Mouse (Mus musculus) v-Abl transformed pro-B cells (cell line): Measurements from ENCODE around the gene Dlec1.

Source experiments
- in situ Hi-C, 2 experiments: fragments of 400-800 bp; cut with MboI; formaldehyde crosslinking; loops; one replicate each; pipeline ENCODE4 v1.15.1; 2025; ENCODE audit not compliant: unreplicated experiment in 2 of 2

The Dlec1 gene

GRCm38 (mm10) chr9:119101992-119102782 lies at the start of gene Dlec1:
Gene Dlec1, plus strand, starts transcription at chr9:119102478.
- in situ Hi-C loops: loop anchor here (5.0 to 10.0 kb wide), 2 partner anchors 160 to 253 kb away; partner anchors contain the start of gene Xylb (in 1 of the 2)

- in situ Hi-C loops: no loop called here
Measured at GRCm38 (mm10) chr9:119053964-119054576, 48.2 kb upstream of the Dlec1 start.

- in situ Hi-C loops: no loop called here
Measured at GRCm38 (mm10) chr9:119055336-119055735, 46.9 kb upstream of the Dlec1 start.

- in situ Hi-C loops: no loop called here
Measured at GRCm38 (mm10) chr9:119058245-119058644, 44.0 kb upstream of the Dlec1 start.

- in situ Hi-C loops: loop anchor here in 1 of 2 experiments (10.0 kb wide), 1 partner anchor 476 kb away; no protein-coding TSS in a partner anchor
Measured at GRCm38 (mm10) chr9:119060701-119061100, 41.6 kb upstream of the Dlec1 start.

GRCm38 (mm10) chr9:119063036-119063644 lies 39.1 kb upstream of the Dlec1 start:
- in situ Hi-C loops: loop anchor here in 1 of 2 experiments (10.0 kb wide), 1 partner anchor 478 kb away; no protein-coding TSS in a partner anchor

GRCm38 (mm10) chr9:119064296-119064695 lies 38.0 kb upstream of the Dlec1 start:
- in situ Hi-C loops: loop anchor here in 1 of 2 experiments (10.0 kb wide), 1 partner anchor 479 kb away; no protein-coding TSS in a partner anchor

- in situ Hi-C loops: loop anchor here (5.0 to 10.0 kb wide), 3 partner anchors 35 to 483 kb away; no protein-coding TSS in a partner anchor
Measured at GRCm38 (mm10) chr9:119067601-119068000, 34.7 kb upstream of the Dlec1 start.

- in situ Hi-C loops: loop anchor here (5.0 to 10.0 kb wide), 3 partner anchors 36 to 483 kb away; no protein-coding TSS in a partner anchor
Measured at GRCm38 (mm10) chr9:119068266-119068665, 34.0 kb upstream of the Dlec1 start.

GRCm38 (mm10) chr9:119070173-119070825 lies 32.0 kb upstream of the Dlec1 start:
- in situ Hi-C loops: no loop called here

GRCm38 (mm10) chr9:119071786-119072185 lies 30.5 kb upstream of the Dlec1 start:
- in situ Hi-C loops: no loop called here

GRCm38 (mm10) chr9:119073184-119073895 lies 28.9 kb upstream of the Dlec1 start:
- in situ Hi-C loops: no loop called here

- in situ Hi-C loops: no loop called here
Measured at GRCm38 (mm10) chr9:119075685-119076084, 26.6 kb upstream of the Dlec1 start.

GRCm38 (mm10) chr9:119080040-119080675 lies 22.1 kb upstream of the Dlec1 start:
- in situ Hi-C loops: no loop called here

GRCm38 (mm10) chr9:119082039-119082438 lies 20.2 kb upstream of the Dlec1 start:
- in situ Hi-C loops: no loop called here

- in situ Hi-C loops: no loop called here
Measured at GRCm38 (mm10) chr9:119082656-119083430, 19.4 kb upstream of the Dlec1 start.

GRCm38 (mm10) chr9:119083966-119084365 lies 18.3 kb upstream of the Dlec1 start:
- in situ Hi-C loops: no loop called here

GRCm38 (mm10) chr9:119086451-119086850 lies 15.8 kb upstream of the Dlec1 start:
- in situ Hi-C loops: no loop called here

GRCm38 (mm10) chr9:119087309-119087708 lies 15.0 kb upstream of the Dlec1 start:
- in situ Hi-C loops: no loop called here
